Mouse (Mus musculus) liver, embryonic 14.5 days (tissue): ENCODE measurements at regions not wholly inside any gene's neighbourhood (a gene's known extent, or its start where the extent isn't known, plus 50 kb on each side); places are given as distances from the start of the nearest gene placed in this dataset.

ENCODE experiments used
- ATAC-seq: fragments of 200-750 bp; cut with Nextera tagmentation; 2 replicates; pipeline ENCODE4 v1.8.0; 2017; ENCODE audit warnings: moderate number of reproducible peaks, mild to moderate bottlenecking, moderate library complexity; ENCODE audit not compliant: insufficient read depth
- DNase-seq, 3 experiments: peaks; one replicate each; pipeline ENCODE4 v3.0.0-alpha.2; 2012 to 2013; ENCODE audit warnings: low read depth in 3 of 3, low spot score in 3 of 3
- H3K27ac ChIP-seq: fragments of 300-500 bp; sonication (generic); 2 replicates; pipeline ENCODE4 v1.5.1; 2014; ENCODE audit warnings: moderate library complexity, mild to moderate bottlenecking, control low read depth, inconsistent platforms
- H3K27me3 ChIP-seq: fragments of 300-500 bp; sonication (generic); 2 replicates; pipeline ENCODE4 v1.6.1; 2014; ENCODE audit warnings: mild to moderate bottlenecking, low read length, moderate library complexity; ENCODE audit not compliant: control insufficient read depth, insufficient read depth
- H3K36me3 ChIP-seq: fragments of 300-500 bp; sonication (generic); replicated peaks from 2 replicates; pipeline ENCODE4 v1.6.1; 2014; ENCODE audit warnings: low read depth; ENCODE audit not compliant: control insufficient read depth, insufficient read depth
- H3K4me1 ChIP-seq, 2 experiments: fragments of 200-500 bp in 1 of 2; fragments of 300-500 bp in 1 of 2; sonication (generic) in 1 of 2; replicated peaks; 2 replicates each; pipeline ENCODE4 v1.6.1; 2012 to 2014; ENCODE audit warnings: antibody characterized with exemption in 1 of 2, inconsistent platforms in 1 of 2, low read length in 1 of 2; ENCODE audit not compliant: control insufficient read depth in 2 of 2, insufficient read depth in 2 of 2
- H3K4me2 ChIP-seq: fragments of 300-500 bp; sonication (generic); 2 replicates; pipeline ENCODE4 v1.6.1; 2014; ENCODE audit warnings: low read depth, mild to moderate bottlenecking, control low read depth, moderate library complexity
- H3K4me3 ChIP-seq, 2 experiments: fragments of 200-500 bp in 1 of 2; fragments of 300-500 bp in 1 of 2; sonication (generic) in 1 of 2; 2 replicates each; pipeline ENCODE4 v1.5.1; 2012 to 2014; ENCODE audit warnings: low read depth in 2 of 2, low read length in 2 of 2, mild to moderate bottlenecking in 2 of 2, control low read depth in 1 of 2, inconsistent platforms in 1 of 2, moderate library complexity in 1 of 2; ENCODE audit not compliant: insufficient read depth in 1 of 2
- H3K9ac ChIP-seq: fragments of 300-500 bp; sonication (generic); replicated peaks from 2 replicates; pipeline ENCODE4 v1.6.1; 2014; ENCODE audit warnings: mild to moderate bottlenecking, control low read depth, moderate library complexity
- H3K9me3 ChIP-seq: fragments of 300-500 bp; sonication (generic); 2 replicates; pipeline ENCODE4 v1.6.1; 2016; ENCODE audit warnings: low read length, mixed read lengths; ENCODE audit not compliant: control insufficient read depth
- CTCF ChIP-seq: IDR thresholded peaks from 2 replicates; pipeline ENCODE4 v1.5.1; 2016; ENCODE audit warnings: antibody characterized with exemption, low read depth, control low read depth
- EP300 ChIP-seq: IDR thresholded peaks from 2 replicates; pipeline ENCODE4 v1.6.1; 2016; ENCODE audit warnings: antibody characterized with exemption, low read depth
- WGBS: fragments of 180-500 bp; shearing (Covaris S2); extraction: QIAGEN DNeasy Blood & Tissue Kit; methylation state at CpG from one replicate; pipeline ENCODE4 v1.1.7; 2014; ENCODE audit not compliant: insufficient replicate concordance; 5-methylcytosine and 5-hydroxymethylcytosine counted together

GRCm38 (mm10) chr2:46055729-46056128 is 938.5 kb upstream of the Zeb2 start:
- no peak for TF ChIP-seq CTCF
- no peak for TF ChIP-seq EP300
- WGBS, result 68% methylated on average over 8 of the region's 8 CpGs

GRCm38 (mm10) chr2:46054902-46055301 is 937.7 kb upstream of the Zeb2 start:
- no peak overlapping the region for H3K4me3 ChIP-seq
- no peak for DNase-seq
- H3K27me3 ChIP-seq, result no peaks in the 10 kb centered on the region
- H3K9me3 ChIP-seq, result no peaks in the 10 kb centered on the region
- H3K4me2 ChIP-seq, result no peak overlapping the region
- no peak for TF ChIP-seq CTCF
- no peak for TF ChIP-seq EP300
- no peak overlapping the region for H3K9ac ChIP-seq
- H3K4me1 ChIP-seq, result no peaks in the 10 kb centered on the region
- H3K27ac ChIP-seq, result no peak overlapping the region
- WGBS, result 65% methylated on average over 7 of the region's 7 CpGs
- no peaks in the 10 kb centered on the region for H3K36me3 ChIP-seq
- no peak for ATAC-seq

More at GRCm38 (mm10) chr2:46055729-46056128, 938.5 kb upstream of the Zeb2 start:
- no peaks in the 10 kb centered on the region for H3K36me3 ChIP-seq
- no peak overlapping the region for H3K4me3 ChIP-seq
- H3K9me3 ChIP-seq, result no peaks in the 10 kb centered on the region
- ATAC-seq, result no peak
- H3K4me1 ChIP-seq, result no peaks in the 10 kb centered on the region
- no peak overlapping the region for H3K4me2 ChIP-seq
- no peak overlapping the region for H3K9ac ChIP-seq
- no peak overlapping the region for H3K27ac ChIP-seq
- no peak for DNase-seq
- H3K27me3 ChIP-seq, result no peaks in the 10 kb centered on the region

DNA sequence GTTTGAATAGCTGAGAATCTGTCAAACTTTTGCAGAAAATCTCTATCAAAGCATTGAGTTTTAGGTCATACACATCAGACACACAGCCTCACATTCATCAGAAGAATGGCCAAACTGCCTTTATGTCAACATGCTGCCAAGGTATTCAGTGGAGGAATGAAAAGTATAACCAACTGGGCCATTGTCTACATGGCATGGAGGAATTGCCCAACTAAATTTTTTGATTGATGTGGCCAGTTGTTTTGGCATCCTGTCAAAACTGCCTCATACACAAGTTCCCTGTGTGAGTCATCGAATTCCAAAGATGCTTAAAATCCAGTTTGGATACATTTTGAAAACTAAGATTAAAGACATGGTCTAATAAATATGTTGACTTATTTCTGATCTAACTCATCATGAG is 904.7 kb upstream of the Zeb2 start:
- no peaks in the 10 kb centered on the region for H3K27me3 ChIP-seq
- TF ChIP-seq CTCF (no peak), EP300 (no peak)

DNA sequence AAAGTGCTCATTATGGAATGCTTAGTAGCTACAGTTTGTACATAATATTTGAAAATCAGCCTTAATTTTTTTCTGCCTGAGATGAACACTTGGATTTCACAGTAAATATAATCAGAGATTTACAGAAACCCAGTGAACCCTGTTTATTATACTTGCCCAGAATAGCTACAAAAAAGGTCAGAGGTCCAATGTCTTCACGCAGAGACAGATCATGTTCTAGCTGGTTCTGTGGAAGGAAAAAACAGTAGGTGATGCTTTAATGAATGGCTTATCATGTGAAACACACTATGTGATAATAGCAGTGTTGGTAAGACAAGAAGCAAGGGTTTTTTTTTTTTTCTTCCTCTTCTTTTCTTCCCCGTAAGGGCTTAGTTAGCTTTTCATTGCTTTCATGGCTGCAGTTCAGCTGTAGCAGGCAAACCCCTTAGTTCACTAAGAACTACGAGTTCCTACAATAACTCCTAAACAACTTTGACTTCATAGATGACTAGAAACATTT is 896.6 kb upstream of the Zeb2 start:
- no peaks in the 10 kb centered on the region for H3K4me1 ChIP-seq
- no peak overlapping the region for H3K9ac ChIP-seq
- no peaks in the 10 kb centered on the region for H3K9me3 ChIP-seq
- H3K27ac ChIP-seq, result no peak overlapping the region
- H3K4me3 ChIP-seq, result no peak overlapping the region
- WGBS, result 48% methylated on average over 3 of the region's 3 CpGs
- no peaks in the 10 kb centered on the region for H3K27me3 ChIP-seq
- no peak overlapping the region for H3K4me2 ChIP-seq
- ATAC-seq, result no peak
- H3K36me3 ChIP-seq, result no peaks in the 10 kb centered on the region
- TF ChIP-seq CTCF, result no peak
- TF ChIP-seq EP300, result no peak
- no peak for DNase-seq

More for the DNA sequence above, 904.7 kb upstream of the Zeb2 start:
- no peak overlapping the region for H3K4me2 ChIP-seq
- H3K9ac ChIP-seq, result no peak overlapping the region
- no peak overlapping the region for H3K27ac ChIP-seq
- DNase-seq (no peak), ATAC-seq (no peak)
- H3K4me1 ChIP-seq, result no peaks in the 10 kb centered on the region
- WGBS, result 52% methylated on average over 1 of the region's 1 CpGs
- H3K4me3 ChIP-seq, result no peak overlapping the region
- no peaks in the 10 kb centered on the region for H3K36me3 ChIP-seq
- H3K9me3 ChIP-seq, result no peaks in the 10 kb centered on the region

GRCm38 (mm10) chr2:46012716-46013115 is 895.5 kb upstream of the Zeb2 start:
- Histone ChIP-seq H3K36me3 (no peaks in the 10 kb centered on the region), H3K9me3 (no peaks in the 10 kb centered on the region), H3K4me3 (no peak overlapping the region), H3K4me2 (no peak overlapping the region), H3K27me3 (no peaks in the 10 kb centered on the region), H3K27ac (no peak overlapping the region), H3K9ac (no peak overlapping the region), H3K4me1 (no peaks in the 10 kb centered on the region)
- 61% methylated on average over 1 of the region's 1 CpGs for WGBS
- no peak for DNase-seq
- TF ChIP-seq EP300 (no peak), CTCF (no peak)
- ATAC-seq, result no peak

GRCm38 (mm10) chr2:45975157-45975556 is 858.0 kb upstream of the Zeb2 start:
- Histone ChIP-seq H3K36me3 (no peaks in the 10 kb centered on the region), H3K9ac (no peak overlapping the region), H3K4me1 (no peaks in the 10 kb centered on the region), H3K9me3 (no peaks in the 10 kb centered on the region), H3K27me3 (no peaks in the 10 kb centered on the region), H3K4me3 (no peak overlapping the region), H3K27ac (no peak overlapping the region), H3K4me2 (no peak overlapping the region)
- no peak for TF ChIP-seq CTCF
- TF ChIP-seq EP300, result no peak
- DNase-seq, result no peak
- ATAC-seq, result no peak
